Comparison of ENCODE assay signal across 8 mouse cellular contexts in genomic region chr2:155592137-155592853, GRCm38 (mm10). TPM values are rescaled to one million over a fixed set of nuclear protein-coding genes. Genes with fewer than 3 reads are reported as not detected.
DNase-seq lines count a peak whose midpoint lies in the region; ATAC-seq and TF ChIP-seq lines count a peak whose summit lies in the region.

TSS of gene Gss (minus strand) at chr2:155592810.

- POLR2A ChIA-PET in Patski (lab: Charles Lee) = interaction anchor here (1.6 kb wide), 1 partner anchor 79 kb away, joined by 3 read pairs; no protein-coding TSS in a partner anchor

- in situ Hi-C loops in Patski (cut with MboI; ENCODE audit: low pct_unique_long_range_greater_than_20kb) = no loop called here

- H3K4me3 ChIP-seq in hindbrain, embryonic 13.5 days = peak within 1 kb of the TSS; percentile 52

- no peak for TF ChIP-seq CTCF in Patski (IDR thresholded peaks at IDR 0.05)

- peak within 1 kb of the TSS; percentile 85 for H3K27ac ChIP-seq in hindbrain, embryonic 13.5 days

- no peaks in the 10 kb centered on the region for H3K36me3 ChIP-seq in hindbrain, embryonic 13.5 days

- no peaks in the 10 kb centered on the region for H3K27me3 ChIP-seq in Patski
- H3K27me3 ChIP-seq in hindbrain, embryonic 13.5 days = peaks cover 9% of the 10 kb centered on the region; the same call in 1 of the 2 replicates

- H3K4me1 ChIP-seq in hindbrain, embryonic 13.5 days (replicated peaks) = peaks cover 17% of the 10 kb centered on the region

- peak; percentile 70 for ATAC-seq in Patski
- ATAC-seq in hindbrain, embryonic 13.5 days (ENCODE audit: low FRiP score) = peak; percentile 91

- CTCF ChIA-PET in Patski (lab: Charles Lee) = interaction anchor here (1.3 to 1.6 kb wide), 5 partner anchors 9 to 76 kb away, joined by 3 to 6 read pairs (median 4); no protein-coding TSS in a partner anchor

- peak within 1 kb of the TSS; percentile 75 for H3K9ac ChIP-seq in hindbrain, embryonic 13.5 days

- H3K4me2 ChIP-seq in hindbrain, embryonic 13.5 days = peak within 1 kb of the TSS; percentile 79

- H3K9me3 ChIP-seq in hindbrain, embryonic 13.5 days = no peaks in the 10 kb centered on the region

- peak; percentile 68 for DNase-seq in Patski (ENCODE audit: low read depth, low spot score)
- DNase-seq in cerebellum, postnatal 14 days = peak; percentile 100
- DNase-seq in frontal cortex, postnatal 14 days (ENCODE audit: low spot score in 2 of 2) = peak; percentile 95 to 98
- DNase-seq in layer of hippocampus, postnatal 25 days (ENCODE audit: extremely low spot score in 1 of 2, low spot score in 1 of 2) = peak; percentile 99
- DNase-seq in lung, postnatal 25 days (ENCODE audit: low spot score) = peak; percentile 99
- peak; percentile 98 for DNase-seq in retina, embryonic 14.5 days (ENCODE audit: low spot score)
- DNase-seq in thymus, postnatal 4 days = peak; percentile 99

- under 1% methylated on average over 53 of the region's 53 CpGs for WGBS in hindbrain, embryonic 13.5 days

RNA-seq across cellular contexts. Expression of gene Gss, which starts in this region (rescaled TPM):
- polyA plus RNA-seq in Patski (2021) = 43.2 TPM
- polyA plus RNA-seq in hindbrain, embryonic 13.5 days (2015; fragmentation: Nextera tagmentation; extraction: Ambion mirVana) = 14.8 and 16.4 TPM in 2 replicates
- 10 to 100 TPM; 22.6 to 26.5 TPM for total RNA-seq in layer of hippocampus, postnatal 25 days (2021)

Comparison
In these comparisons a context has a peak if more than half of its experiments do, and no peak if none do; other contexts are left out.
1. Peak in every context shown above with its lines: DNase-seq, ATAC-seq, H3K4me3 ChIP-seq and H3K27ac ChIP-seq.